Mouse (Mus musculus) lung, embryonic 15.5 days (tissue): ENCODE results near the gene Amn1. TPM values are rescaled to one million over a fixed set of nuclear protein-coding genes. Genes with fewer than 3 reads are reported as not detected.
A peak's percentile ranks its signal among the peaks of the same experiment; 100 is the strongest.

Experiments
- ATAC-seq: fragments of 200-750 bp; cut with Nextera tagmentation; 2 replicates; pipeline ENCODE4 v1.8.0; 2017; ENCODE audit warnings: moderate number of reproducible peaks, borderline replicate concordance; ENCODE audit not compliant: low FRiP score, low TSS enrichment; ENCODE audit errors: extremely low read depth
- H3K27ac ChIP-seq: fragments of 300-500 bp; sonication (generic); 2 replicates; pipeline ENCODE4 v1.5.1; 2015; ENCODE audit warnings: moderate library complexity, mild to moderate bottlenecking, inconsistent platforms
- H3K27me3 ChIP-seq: fragments of 300-500 bp; sonication (generic); 2 replicates; pipeline ENCODE4 v1.6.1; 2015; ENCODE audit warnings: inconsistent platforms
- H3K36me3 ChIP-seq: fragments of 300-500 bp; sonication (generic); 2 replicates; pipeline ENCODE4 v1.6.1; 2015; ENCODE audit warnings: inconsistent platforms
- H3K4me1 ChIP-seq: fragments of 300-500 bp; sonication (generic); 2 replicates; pipeline ENCODE4 v1.6.1; 2015; ENCODE audit warnings: inconsistent platforms
- H3K4me2 ChIP-seq: fragments of 300-500 bp; sonication (generic); 2 replicates; pipeline ENCODE4 v1.6.1; 2015; ENCODE audit warnings: inconsistent platforms, mild to moderate bottlenecking, moderate library complexity
- H3K4me3 ChIP-seq: fragments of 300-500 bp; sonication (generic); 2 replicates; pipeline ENCODE4 v1.5.1; 2015; ENCODE audit warnings: mild to moderate bottlenecking, inconsistent platforms
- H3K9ac ChIP-seq: fragments of 300-500 bp; sonication (generic); 2 replicates; pipeline ENCODE4 v1.6.1; 2015; ENCODE audit warnings: inconsistent platforms
- H3K9me3 ChIP-seq: fragments of 300-500 bp; sonication (generic); 2 replicates; pipeline ENCODE4 v1.6.1; 2016; ENCODE audit warnings: inconsistent platforms
- WGBS: fragments of 180-500 bp; shearing (Covaris S2); methylation state at CpG from one replicate; pipeline ENCODE4 v1.1.7; 2015; 5-methylcytosine and 5-hydroxymethylcytosine counted together
- polyA plus RNA-seq: library from polyadenylated mRNA; unstranded; fragments of >200 nt; fragmentation: Nextera tagmentation; extraction: Ambion mirVana; gene quantifications from 2 replicates; pipeline ENCODE4 v1.2.1, GENCODE M21; 2015

Amn1 gene
- polyA plus RNA-seq, 1 experiment from 2014 or later: 28.2 TPM

DNA sequence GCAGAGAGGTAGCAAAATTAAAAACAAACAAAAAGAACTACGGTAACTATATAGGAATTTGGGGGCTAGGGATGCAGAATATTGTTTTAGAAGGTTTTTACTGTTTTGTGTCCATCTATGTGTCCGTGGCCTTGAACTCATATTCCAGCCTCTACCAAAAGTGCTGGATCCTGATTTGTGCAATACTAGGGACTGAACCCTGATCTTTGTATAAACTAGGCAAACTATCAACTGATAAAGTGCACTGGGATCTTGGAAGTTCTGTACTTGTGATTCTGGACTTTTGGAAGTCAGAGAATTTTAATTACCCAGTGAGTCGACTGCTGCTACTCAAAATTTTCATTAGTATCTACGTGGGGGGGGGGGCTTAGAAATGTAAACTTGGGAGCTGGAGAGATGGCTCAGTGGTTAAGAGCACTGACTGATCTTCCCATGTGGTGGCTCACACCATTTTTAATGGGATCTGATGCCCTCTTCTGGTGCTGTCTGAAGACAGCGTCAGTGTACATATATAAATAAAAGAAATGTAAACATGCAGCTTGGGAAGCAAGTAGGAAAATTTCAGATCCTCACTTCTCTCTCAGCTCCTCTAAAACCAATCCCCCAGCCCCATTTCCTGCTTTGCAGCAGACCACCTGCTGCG, 34.9 kb downstream of the Amn1 start:
- Histone ChIP-seq H3K4me1 (peaks cover 18% of the 10 kb centered on the region), H3K4me2 (no peak overlapping the region), H3K4me3 (no peak overlapping the region), H3K36me3 (peaks cover 8% of the 10 kb centered on the region; the same call in 1 of the 2 replicates), H3K9ac (no peak overlapping the region), H3K27ac (no peak overlapping the region), H3K27me3 (no peaks in the 10 kb centered on the region), H3K9me3 (no peaks in the 10 kb centered on the region)
- 0 out of 2 replicates have a peak, but pooled peaks have one; percentile 23 for ATAC-seq
- 31% methylated on average over 6 of the region's 6 CpGs for WGBS

DNA sequence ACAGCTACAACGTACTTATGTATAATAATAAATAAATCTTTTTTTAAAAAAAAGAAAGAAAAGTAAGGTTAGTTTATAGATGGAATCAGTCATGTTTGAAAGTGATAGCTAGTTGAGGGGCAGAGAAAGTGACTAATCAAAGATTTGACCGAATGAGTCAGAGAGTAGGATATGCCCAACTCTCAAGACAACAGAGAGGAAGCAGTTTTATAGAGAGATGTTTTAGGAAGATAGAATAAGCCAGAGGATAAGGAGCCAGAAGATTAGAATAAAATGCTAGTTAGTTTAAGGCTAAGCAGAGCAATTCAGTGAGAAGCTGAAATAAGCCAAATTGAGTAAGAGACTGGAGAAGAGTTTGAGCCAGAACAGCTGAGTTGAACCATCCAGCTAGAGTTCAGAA, 36.4 kb downstream of the Amn1 start:
- 94% methylated on average over 2 of the region's 2 CpGs for WGBS
- no peak overlapping the region for H3K4me2 ChIP-seq
- no peaks in the 10 kb centered on the region for H3K9me3 ChIP-seq
- H3K27me3 ChIP-seq: no peaks in the 10 kb centered on the region
- H3K9ac ChIP-seq: no peak overlapping the region
- H3K36me3 ChIP-seq: peaks cover 8% of the 10 kb centered on the region; the same call in 1 of the 2 replicates
- peaks cover 18% of the 10 kb centered on the region for H3K4me1 ChIP-seq
- no peak overlapping the region for H3K4me3 ChIP-seq
- H3K27ac ChIP-seq: no peak overlapping the region
- no peak for ATAC-seq

DNA sequence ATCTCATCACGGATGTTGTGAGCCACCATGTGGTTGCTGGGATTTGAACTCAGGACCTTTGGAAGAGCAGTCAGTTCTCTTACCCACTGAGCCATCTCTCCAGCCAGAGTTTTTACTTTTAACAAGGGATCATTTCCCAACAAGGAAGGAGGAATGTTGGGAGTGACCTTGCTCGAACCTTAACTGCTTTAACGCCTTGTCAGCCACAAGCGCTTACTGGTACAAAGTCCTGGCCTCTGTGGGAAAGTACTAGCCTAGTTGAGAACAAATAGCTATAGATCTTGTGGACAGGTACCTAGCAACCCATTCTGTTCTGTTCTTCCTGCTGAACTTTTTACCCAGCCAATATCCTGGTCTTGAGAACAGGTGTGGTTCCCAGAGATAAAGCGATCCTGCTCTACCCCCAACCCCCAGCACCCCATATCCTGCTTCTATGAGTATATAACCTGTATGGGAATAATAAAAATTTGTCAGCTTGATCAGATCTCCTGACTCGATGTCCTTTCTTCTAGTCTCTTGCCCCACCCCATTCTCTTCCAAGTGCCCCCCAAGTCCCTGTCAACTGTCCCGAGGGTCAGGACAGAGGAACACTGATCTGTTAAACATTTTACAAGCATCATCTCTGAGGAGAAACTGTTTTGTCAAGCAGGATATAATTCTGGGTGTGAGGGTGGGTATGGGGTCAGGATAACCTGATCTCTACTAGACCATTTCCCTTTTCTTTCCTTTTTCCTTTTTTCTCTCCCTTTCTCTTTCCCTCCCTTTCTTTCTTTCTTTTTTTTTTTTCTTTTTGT, 39.9 kb downstream of the Amn1 start:
- Histone ChIP-seq H3K27me3 (no peaks in the 10 kb centered on the region), H3K27ac (no peak overlapping the region), H3K4me2 (no peak overlapping the region), H3K4me1 (peaks cover under 1% of the 10 kb centered on the region; the same call in 1 of the 2 replicates), H3K9me3 (no peaks in the 10 kb centered on the region), H3K9ac (no peak overlapping the region), H3K4me3 (no peak overlapping the region), H3K36me3 (peaks cover 18% of the 10 kb centered on the region)
- no peak for ATAC-seq
- WGBS: 68% methylated on average over 7 of the region's 7 CpGs

DNA sequence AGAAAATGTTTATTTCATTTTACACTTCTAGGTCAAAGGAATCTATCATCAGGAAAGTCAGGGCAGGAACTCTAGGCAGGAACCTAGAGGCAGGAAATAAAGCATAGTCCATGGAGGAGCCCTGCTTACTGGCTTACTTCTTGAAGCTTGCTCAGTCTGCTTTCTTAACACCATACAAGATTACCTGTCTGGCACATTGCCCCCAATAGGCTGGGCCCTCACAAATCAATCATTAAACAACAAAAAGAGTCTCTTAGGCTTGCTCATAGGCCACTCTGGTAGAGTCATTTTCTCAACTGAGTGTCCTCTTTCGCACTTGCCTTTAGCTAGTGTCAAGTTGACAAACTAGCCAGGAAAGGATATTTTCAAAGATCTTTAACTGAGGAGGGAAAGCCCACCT, 43.4 kb downstream of the Amn1 start:
- Histone ChIP-seq H3K36me3 (peaks cover 14% of the 10 kb centered on the region), H3K4me2 (no peak overlapping the region), H3K4me3 (no peak overlapping the region), H3K9me3 (no peaks in the 10 kb centered on the region), H3K27ac (no peak overlapping the region), H3K4me1 (peaks cover 8% of the 10 kb centered on the region; the same call in 1 of the 2 replicates), H3K9ac (no peak overlapping the region), H3K27me3 (no peaks in the 10 kb centered on the region)
- WGBS: 95% methylated on average over 1 of the region's 1 CpGs
- ATAC-seq: no peak

DNA sequence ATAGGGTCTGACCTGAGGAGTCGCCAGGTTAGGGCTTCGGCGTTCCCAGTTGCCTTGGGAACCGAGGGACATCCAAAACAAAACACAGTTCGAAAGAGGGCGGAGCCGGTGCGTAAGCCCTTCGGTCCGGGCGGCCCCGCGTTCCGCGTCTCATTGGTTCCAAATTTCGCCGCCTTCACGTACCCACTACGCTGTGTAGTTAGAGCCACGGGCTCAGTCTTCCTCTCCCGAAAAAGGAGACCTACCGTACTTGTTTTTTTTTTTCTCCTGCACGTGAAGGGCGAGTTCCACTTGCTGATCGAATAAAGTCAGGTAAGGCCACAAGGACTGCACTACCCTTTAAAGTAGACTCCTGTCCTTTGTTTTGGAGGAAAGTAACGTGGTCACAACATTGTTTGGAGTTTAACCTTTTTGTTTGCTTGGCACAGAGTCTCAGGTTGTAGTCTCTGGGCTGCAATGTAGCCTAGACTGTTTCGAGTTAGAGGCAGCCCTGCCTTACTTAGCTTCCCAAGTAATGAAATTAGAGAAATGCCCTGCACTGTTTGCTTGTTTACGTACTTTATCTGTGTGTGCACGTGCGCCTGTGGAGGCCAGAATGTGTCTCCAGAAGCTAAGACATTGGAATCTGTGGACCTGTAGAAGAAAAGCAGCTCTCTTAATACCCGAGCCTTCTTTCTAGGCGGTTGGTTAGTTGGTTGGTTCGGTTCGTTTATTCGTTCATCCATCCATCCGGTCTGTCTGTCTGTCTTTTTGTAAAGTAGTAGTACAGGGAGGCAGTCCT, 46.9 kb downstream of the Amn1 start:
- 3% methylated on average over 36 of the region's 36 CpGs for WGBS

DNA sequence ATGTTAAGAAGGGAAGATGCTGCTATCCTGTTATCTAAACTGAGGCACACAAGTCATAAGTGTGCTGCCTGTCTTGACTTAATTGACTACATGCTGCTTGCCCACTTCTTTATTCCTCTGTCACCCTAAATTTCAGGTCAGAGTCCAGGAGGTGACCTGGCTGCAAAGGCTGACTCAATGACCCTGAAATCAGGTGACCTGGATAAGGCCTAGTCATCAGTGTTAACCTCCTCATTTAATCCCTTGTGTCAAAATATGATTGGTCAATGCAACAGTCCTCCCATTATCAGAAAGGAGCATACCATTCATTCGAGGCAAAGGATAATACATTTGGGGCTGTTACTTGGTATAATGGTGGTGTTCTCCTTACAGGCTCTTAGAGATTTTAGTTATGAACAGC, 49.0 kb downstream of the Amn1 start, which contains the start of gene Etfbkmt:
Gene Etfbkmt (plus strand): TSS at position 379 of the 400 bp plus-strand sequence.
- no peak within 1 kb of the TSS for H3K9ac ChIP-seq
- WGBS: 70% methylated on average over 1 of the region's 1 CpGs
- no peak for ATAC-seq
- no peak within 1 kb of the TSS for H3K4me2 ChIP-seq
- no peaks in the 10 kb centered on the region for H3K9me3 ChIP-seq
- H3K4me3 ChIP-seq: no peak within 1 kb of the TSS
- 0 out of 2 replicates have a peak, but pooled peaks cover 5% of the 10 kb centered on the region for H3K36me3 ChIP-seq
- H3K27me3 ChIP-seq: no peaks in the 10 kb centered on the region
- peaks cover 8% of the 10 kb centered on the region; the same call in 1 of the 2 replicates for H3K4me1 ChIP-seq
- no peak within 1 kb of the TSS for H3K27ac ChIP-seq

More for the DNA sequence above, 46.9 kb downstream of the Amn1 start:
- Histone ChIP-seq H3K27me3 (no peaks in the 10 kb centered on the region), H3K36me3 (peaks cover 14% of the 10 kb centered on the region), H3K27ac (peak overlapping the region; percentile 30; the same call in 1 of the 2 replicates), H3K9ac (peak overlapping the region; percentile 56), H3K4me2 (peak overlapping the region; percentile 63), H3K9me3 (no peaks in the 10 kb centered on the region), H3K4me1 (peaks cover 8% of the 10 kb centered on the region; the same call in 1 of the 2 replicates), H3K4me3 (peak overlapping the region; percentile 52)
- peak; percentile 97 for ATAC-seq

DNA sequence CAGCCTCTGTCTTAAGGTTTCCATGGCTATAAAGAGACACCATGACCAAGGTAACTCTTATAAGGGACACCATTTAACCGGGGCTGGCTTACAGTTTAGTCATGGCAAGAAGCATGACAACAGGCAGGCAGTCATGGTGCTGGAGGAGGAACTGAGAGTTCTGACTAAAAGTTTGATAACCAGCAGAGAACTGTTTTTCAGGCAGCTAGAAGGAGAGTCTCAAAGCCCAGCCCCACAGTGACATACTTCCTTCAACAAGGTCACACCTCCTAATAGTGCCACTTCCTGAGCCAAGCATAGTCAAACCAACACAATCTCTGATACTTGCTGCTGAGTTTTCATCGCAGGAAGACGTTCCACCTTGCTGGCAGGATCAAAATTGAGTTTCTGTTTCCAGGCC, 49.5 kb downstream of the Amn1 start:
- Histone ChIP-seq H3K4me2 (no peak overlapping the region), H3K27me3 (no peaks in the 10 kb centered on the region), H3K9ac (no peak overlapping the region), H3K36me3 (0 out of 2 replicates have a peak, but pooled peaks cover under 1% of the 10 kb centered on the region), H3K9me3 (no peaks in the 10 kb centered on the region), H3K27ac (no peak overlapping the region), H3K4me1 (peaks cover 8% of the 10 kb centered on the region; the same call in 1 of the 2 replicates), H3K4me3 (no peak overlapping the region)
- ATAC-seq: no peak
- WGBS: 88% methylated on average over 3 of the region's 3 CpGs

DNA sequence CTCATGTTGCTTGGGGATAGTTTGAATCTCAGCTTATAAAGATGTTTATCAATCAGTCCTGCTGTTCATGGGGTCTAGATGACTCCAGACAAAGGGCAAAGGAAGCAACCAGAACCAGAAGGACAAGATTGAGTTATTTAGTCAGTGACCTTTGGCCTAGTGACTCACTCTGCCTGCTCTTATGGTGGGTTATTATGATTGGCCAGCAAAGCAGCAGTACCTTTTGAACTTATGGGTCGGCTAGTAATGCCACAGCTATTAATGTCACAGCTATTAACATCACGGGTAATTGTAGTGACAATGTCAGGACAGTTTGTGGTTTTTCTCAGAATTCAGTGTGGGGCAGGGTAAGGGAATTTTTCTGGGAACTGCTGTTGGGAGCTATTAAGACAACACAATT, 50.6 kb downstream of the Amn1 start:
- no peak for ATAC-seq
- peaks cover 8% of the 10 kb centered on the region; the same call in 1 of the 2 replicates for H3K4me1 ChIP-seq
- WGBS: 73% methylated on average over 2 of the region's 2 CpGs
- H3K36me3 ChIP-seq: no peaks in the 10 kb centered on the region
- no peaks in the 10 kb centered on the region for H3K9me3 ChIP-seq
- no peak overlapping the region for H3K27ac ChIP-seq
- no peak overlapping the region for H3K4me3 ChIP-seq
- H3K4me2 ChIP-seq: no peak overlapping the region
- H3K27me3 ChIP-seq: no peaks in the 10 kb centered on the region
- no peak overlapping the region for H3K9ac ChIP-seq

DNA sequence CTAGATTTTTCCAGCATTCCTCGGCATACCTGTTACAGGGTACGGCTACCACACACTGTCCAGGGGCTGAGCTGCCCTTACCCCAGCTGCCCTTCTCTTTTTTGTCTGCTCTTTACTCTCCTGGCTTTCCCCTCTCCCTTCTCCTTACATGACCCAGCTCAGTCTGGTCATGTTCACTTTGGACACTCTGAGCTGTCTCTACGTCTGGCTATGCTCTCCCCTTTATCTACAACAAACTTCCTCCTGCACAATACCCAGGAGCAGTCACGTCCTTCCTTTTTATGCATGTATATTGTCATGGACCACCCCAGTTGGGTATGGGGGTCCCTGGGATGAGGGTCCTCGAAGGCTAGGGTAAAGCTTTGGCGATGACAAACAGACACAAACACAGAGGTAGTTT, 52.9 kb downstream of the Amn1 start:
- Histone ChIP-seq H3K36me3 (no peaks in the 10 kb centered on the region), H3K9me3 (no peaks in the 10 kb centered on the region), H3K4me3 (no peak overlapping the region), H3K27ac (no peak overlapping the region), H3K4me2 (no peak overlapping the region), H3K9ac (no peak overlapping the region), H3K27me3 (no peaks in the 10 kb centered on the region), H3K4me1 (no peaks in the 10 kb centered on the region; the same call in 1 of the 2 replicates)
- 67% methylated on average over 6 of the region's 6 CpGs for WGBS
- no peak for ATAC-seq

DNA sequence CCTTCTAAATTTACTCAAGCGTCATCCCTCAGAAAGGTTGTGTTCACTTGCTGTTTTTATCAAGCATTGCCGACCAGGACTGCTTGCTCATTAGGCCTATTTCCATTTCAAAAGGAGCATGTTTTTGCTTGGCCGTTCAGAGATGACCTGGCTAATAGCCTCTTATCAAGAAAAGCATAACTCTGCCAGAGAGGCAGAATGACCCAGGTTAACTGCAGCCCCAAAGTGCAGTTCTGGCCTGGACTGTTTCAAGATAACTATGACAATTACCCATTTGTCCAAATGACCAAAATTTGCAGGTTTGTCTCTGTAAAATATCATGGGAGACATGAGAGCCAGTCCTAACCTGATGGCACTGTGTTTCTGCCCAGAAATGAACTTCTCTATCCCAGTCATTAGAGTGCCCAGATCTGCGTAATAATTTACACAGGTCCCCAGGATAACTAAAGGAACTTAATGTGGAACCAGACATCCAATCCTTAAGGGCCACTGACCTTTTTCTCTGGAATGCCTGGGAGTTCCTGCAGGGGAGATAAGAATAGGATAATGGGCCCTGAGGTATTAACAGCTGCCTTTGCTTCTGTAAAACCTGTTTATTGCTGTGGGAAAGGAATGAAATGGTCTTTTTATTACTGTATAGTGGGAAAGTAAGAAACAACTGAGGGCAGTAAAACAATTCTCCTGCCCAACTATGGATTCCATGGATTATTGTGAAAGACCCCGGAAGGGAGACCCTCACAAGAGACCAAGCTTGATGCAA, 53.9 kb downstream of the Amn1 start:
- Histone ChIP-seq H3K27ac (no peak overlapping the region), H3K9ac (no peak overlapping the region), H3K27me3 (no peaks in the 10 kb centered on the region), H3K36me3 (no peaks in the 10 kb centered on the region), H3K4me2 (no peak overlapping the region), H3K4me3 (no peak overlapping the region), H3K9me3 (no peaks in the 10 kb centered on the region), H3K4me1 (no peaks in the 10 kb centered on the region; the same call in 1 of the 2 replicates)
- 26% methylated on average over 5 of the region's 5 CpGs for WGBS
- no peak for ATAC-seq
